ENCODE assay signal across 8 mouse cellular contexts in the genomic region with DNA sequence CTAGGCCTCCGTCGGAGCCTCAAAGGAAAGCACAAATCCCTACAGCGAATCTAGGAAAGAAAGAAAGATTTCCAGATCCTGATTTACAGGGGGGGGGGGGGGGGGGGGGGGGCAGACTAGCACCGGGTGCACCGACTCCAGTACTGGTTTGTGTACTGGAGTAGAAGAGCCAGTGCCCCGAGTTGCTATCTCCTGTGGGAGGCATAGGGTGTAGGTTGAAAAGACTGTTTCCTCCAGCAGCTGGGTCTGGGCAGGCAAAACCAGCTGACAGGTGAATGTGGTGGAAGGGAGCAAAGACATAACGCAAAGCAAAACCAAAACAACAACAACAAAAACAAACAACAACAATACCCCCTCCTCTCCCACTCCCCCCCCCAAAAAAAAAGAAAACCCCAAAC. TPM values are rescaled to one million over a fixed set of nuclear protein-coding genes. Genes with fewer than 3 reads are reported as not detected.
DNase-seq lines count a peak whose midpoint lies in the region; ATAC-seq lines count a peak whose summit lies in the region.

No protein-coding gene starts in this region.

- no peaks in the 10 kb centered on the region for H3K4me1 ChIP-seq in kidney, embryonic 14.5 days (ENCODE audit: control insufficient read depth, insufficient read depth, low read length)
- H3K4me1 ChIP-seq in embryonic facial prominence, embryonic 10.5 days, result peaks cover 29% of the 10 kb centered on the region
- H3K4me1 ChIP-seq in intestine, embryonic 15.5 days (replicated peaks), result peaks cover 4% of the 10 kb centered on the region; the same call in 1 of the 2 replicates
- H3K4me1 ChIP-seq in neural tube, embryonic 13.5 days (replicated peaks), result peaks cover 26% of the 10 kb centered on the region

- peak overlapping the region; percentile 66 for H3K4me3 ChIP-seq in kidney, embryonic 14.5 days (ENCODE audit: low read length)
- H3K4me3 ChIP-seq in embryonic facial prominence, embryonic 10.5 days, result peak overlapping the region; percentile 79
- peak overlapping the region; percentile 69 for H3K4me3 ChIP-seq in intestine, embryonic 15.5 days (replicated peaks)
- peak overlapping the region; percentile 57 for H3K4me3 ChIP-seq in neural tube, embryonic 13.5 days

- H3K4me2 ChIP-seq in kidney, embryonic 14.5 days (replicated peaks; ENCODE audit: low read depth, low read length), result peak overlapping the region; percentile 96
- H3K4me2 ChIP-seq in intestine, embryonic 15.5 days (replicated peaks), result peak overlapping the region; percentile 97
- peak overlapping the region; percentile 93 for H3K4me2 ChIP-seq in neural tube, embryonic 13.5 days

- H3K9me3 ChIP-seq in kidney, embryonic 14.5 days (ENCODE audit: control insufficient read depth, low read length), result no peaks in the 10 kb centered on the region
- H3K9me3 ChIP-seq in embryonic facial prominence, embryonic 10.5 days, result no peaks in the 10 kb centered on the region
- H3K9me3 ChIP-seq in intestine, embryonic 15.5 days, result no peaks in the 10 kb centered on the region
- no peaks in the 10 kb centered on the region for H3K9me3 ChIP-seq in neural tube, embryonic 13.5 days

- no peak for DNase-seq in kidney, postnatal 10 days
- peak; percentile 40 for DNase-seq in embryonic facial prominence, embryonic 10.5 days (ENCODE audit: low spot score)
- no peak for DNase-seq in gastrocnemius, postnatal 36 days
- no peak for DNase-seq in kidney, adult 9 months

- 2% methylated on average over 7 of the region's 7 CpGs for WGBS in kidney, embryonic 14.5 days
- 0% methylated on average over 7 of the region's 7 CpGs for WGBS in embryonic facial prominence, embryonic 10.5 days
- WGBS in intestine, embryonic 15.5 days, result 2% methylated on average over 7 of the region's 7 CpGs
- WGBS in neural tube, embryonic 13.5 days, result 0% methylated on average over 7 of the region's 7 CpGs

- intact Hi-C loops in gastrocnemius, postnatal 36 days (cut with DNase I), result loop anchor here (10.0 kb wide), 1 partner anchor 270 kb away; no protein-coding TSS in a partner anchor

- peaks cover 12% of the 10 kb centered on the region; the same call in 1 of the 2 replicates for H3K27me3 ChIP-seq in kidney, embryonic 14.5 days (ENCODE audit: control insufficient read depth, insufficient read depth, low read length)
- H3K27me3 ChIP-seq in embryonic facial prominence, embryonic 10.5 days (replicated peaks; ENCODE audit: low read depth, poor library complexity, severe bottlenecking), result peaks cover 44% of the 10 kb centered on the region
- H3K27me3 ChIP-seq in intestine, embryonic 15.5 days (replicated peaks), result peaks cover 9% of the 10 kb centered on the region; the same call in 1 of the 2 replicates
- peaks cover 53% of the 10 kb centered on the region for H3K27me3 ChIP-seq in neural tube, embryonic 13.5 days

- no peak overlapping the region for H3K27ac ChIP-seq in kidney, embryonic 14.5 days (ENCODE audit: low read depth, low read length)
- peak overlapping the region; percentile 70 for H3K27ac ChIP-seq in embryonic facial prominence, embryonic 10.5 days (replicated peaks)
- no peak overlapping the region for H3K27ac ChIP-seq in intestine, embryonic 15.5 days
- no peak overlapping the region for H3K27ac ChIP-seq in neural tube, embryonic 13.5 days (replicated peaks)

- no peaks in the 10 kb centered on the region for H3K36me3 ChIP-seq in kidney, embryonic 14.5 days (ENCODE audit: control insufficient read depth, insufficient read depth, low read length)
- H3K36me3 ChIP-seq in embryonic facial prominence, embryonic 10.5 days (replicated peaks), result no peaks in the 10 kb centered on the region
- no peaks in the 10 kb centered on the region for H3K36me3 ChIP-seq in intestine, embryonic 15.5 days
- H3K36me3 ChIP-seq in neural tube, embryonic 13.5 days, result no peaks in the 10 kb centered on the region

- peak overlapping the region; percentile 48; the same call in 1 of the 2 replicates for H3K9ac ChIP-seq in kidney, embryonic 14.5 days (ENCODE audit: low read depth, low read length)
- H3K9ac ChIP-seq in intestine, embryonic 15.5 days, result peak overlapping the region; percentile 34
- H3K9ac ChIP-seq in neural tube, embryonic 13.5 days, result peak overlapping the region; percentile 47

- peak; percentile 50; the same call in 1 of the 2 replicates for ATAC-seq in kidney, embryonic 14.5 days (ENCODE audit: low FRiP score, low TSS enrichment)
- no peak; the same call in 1 of the 2 replicates for ATAC-seq in intestine, embryonic 15.5 days
- ATAC-seq in neural tube, embryonic 13.5 days (ENCODE audit: low read depth), result no peak
- no peak for ATAC-seq in erythroblast, adult 5-6 weeks (replicated peaks; ENCODE audit: low FRiP score, poor library complexity, severe bottlenecking)

RNA-seq across cellular contexts. Expression of gene Rspo3, which starts 0.8 kb away (rescaled TPM):
- 14.0 and 17.3 TPM in 2 replicates for polyA plus RNA-seq in kidney, embryonic 14.5 days (2014; fragmentation: Nextera tagmentation; extraction: Ambion mirVana)
- polyA plus RNA-seq in embryonic facial prominence, embryonic 10.5 days (2016; fragmentation: Nextera tagmentation; extraction: Ambion mirVana), result 5.6 TPM in 2 replicates
- polyA plus RNA-seq in intestine, embryonic 15.5 days (2015; fragmentation: Nextera tagmentation; extraction: Ambion mirVana), result 13.6 TPM in 2 replicates
- 2.7 and 3.6 TPM in 2 replicates for polyA plus RNA-seq in neural tube, embryonic 13.5 days (2015; fragmentation: Nextera tagmentation; extraction: Ambion mirVana)
- total RNA-seq in erythroblast, adult 5-6 weeks (2015; ENCODE audit: low replicate concordance), result not detected in 2 replicates
- total RNA-seq in erythroblast, adult 5-6 weeks (2017; ENCODE audit: low replicate concordance), result 0.26 TPM in 1 of 2 replicates, not detected in the other
- total RNA-seq in gastrocnemius, postnatal 36 days (2021), result 1 to 10 TPM in 1 of 2 experiments, under 1 TPM in 1; 0.96 to 2.2 TPM
